Mouse (Mus musculus) neural tube, embryonic 15.5 days (tissue): ENCODE results near the gene Tle6. TPM values are rescaled to one million over a fixed set of nuclear protein-coding genes. Genes with fewer than 3 reads are reported as not detected.
A peak's percentile ranks its signal among the peaks of the same experiment; 100 is the strongest.
"Not testable (repeated sequence)": the region's sequence is repeated elsewhere in the genome, so short reads cannot be mapped to it uniquely, and the experiment has no call there.

Experiments used
- ATAC-seq: fragments of 200-750 bp; cut with Nextera tagmentation; 2 replicates; pipeline ENCODE4 v1.8.0; 2017; ENCODE audit warnings: mild to moderate bottlenecking, moderate TSS enrichment, moderate library complexity; ENCODE audit not compliant: low FRiP score
- H3K27ac ChIP-seq: fragments of 300-500 bp; sonication (generic); replicated peaks from 2 replicates; pipeline ENCODE4 v1.5.1; 2015; ENCODE audit warnings: mild to moderate bottlenecking, inconsistent platforms
- H3K27me3 ChIP-seq: fragments of 300-500 bp; sonication (generic); replicated peaks from 2 replicates; pipeline ENCODE4 v1.6.1; 2015; ENCODE audit warnings: inconsistent platforms
- H3K36me3 ChIP-seq: fragments of 300-500 bp; sonication (generic); 2 replicates; pipeline ENCODE4 v1.6.1; 2015; ENCODE audit warnings: inconsistent platforms
- H3K4me1 ChIP-seq: fragments of 300-500 bp; sonication (generic); 2 replicates; pipeline ENCODE4 v1.6.1; 2015; ENCODE audit warnings: inconsistent platforms
- H3K4me2 ChIP-seq: fragments of 300-500 bp; sonication (generic); 2 replicates; pipeline ENCODE4 v1.6.1; 2015; ENCODE audit warnings: inconsistent platforms, mild to moderate bottlenecking, moderate library complexity
- H3K4me3 ChIP-seq: fragments of 300-500 bp; sonication (generic); replicated peaks from 2 replicates; pipeline ENCODE4 v1.5.1; 2015; ENCODE audit warnings: mild to moderate bottlenecking, inconsistent platforms
- H3K9ac ChIP-seq: fragments of 300-500 bp; sonication (generic); replicated peaks from 2 replicates; pipeline ENCODE4 v1.6.1; 2015; ENCODE audit warnings: mild to moderate bottlenecking, inconsistent platforms
- H3K9me3 ChIP-seq: fragments of 300-500 bp; sonication (generic); replicated peaks from 2 replicates; pipeline ENCODE4 v1.6.1; 2016; ENCODE audit warnings: inconsistent platforms
- WGBS: fragments of 180-500 bp; shearing (Covaris S2); methylation state at CpG from one replicate; pipeline ENCODE4 v1.1.7; 2015; ENCODE audit warnings: mixed read lengths; 5-methylcytosine and 5-hydroxymethylcytosine counted together
- polyA plus RNA-seq: library from polyadenylated mRNA; unstranded; fragments of >200 nt; fragmentation: Nextera tagmentation; extraction: Ambion mirVana; gene quantifications from 2 replicates; pipeline ENCODE4 v1.2.1, GENCODE M21; 2015

The Tle6 gene
- polyA plus RNA-seq, 1 experiment from 2014 or later: 5.7 TPM

DNA sequence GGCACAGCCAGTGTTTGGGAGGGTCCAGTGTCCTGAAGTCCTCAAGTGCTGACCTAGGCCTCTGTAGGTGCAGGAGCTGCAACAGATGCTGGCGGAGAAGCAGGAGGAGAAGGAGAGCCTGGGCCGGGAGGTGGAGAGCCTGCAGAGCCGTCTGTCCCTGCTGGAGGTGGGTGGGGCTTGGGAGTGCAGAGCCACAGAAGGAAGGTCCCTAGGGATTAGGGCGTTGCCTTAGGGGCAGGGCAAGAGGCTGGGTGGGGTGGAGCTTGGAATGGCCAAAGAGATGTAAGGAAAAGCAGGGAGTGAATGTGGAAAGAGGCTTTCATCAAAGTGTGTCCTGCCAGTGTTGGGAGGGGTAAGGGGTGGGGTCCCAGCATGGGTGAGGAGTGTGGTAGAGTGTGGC lies 40.0 kb upstream of the Tle6 start:
- not testable (repeated sequence) for H3K4me3 ChIP-seq, H3K9me3 ChIP-seq, H3K4me2 ChIP-seq, H3K36me3 ChIP-seq, H3K9ac ChIP-seq, H3K27ac ChIP-seq, H3K27me3 ChIP-seq, ATAC-seq
- peaks cover 35% of the 10 kb centered on the region for H3K4me1 ChIP-seq
- 41% methylated on average over 4 of the region's 4 CpGs for WGBS

GRCm38 (mm10) chr10:81638101-81638500 lies 37.2 kb upstream of the Tle6 start:
- H3K4me2 ChIP-seq: no peak overlapping the region
- H3K9ac ChIP-seq: no peak overlapping the region
- H3K36me3 ChIP-seq: no peaks in the 10 kb centered on the region
- ATAC-seq: no peak
- no peak overlapping the region for H3K27ac ChIP-seq
- no peaks in the 10 kb centered on the region for H3K9me3 ChIP-seq
- 70% methylated on average over 6 of the region's 6 CpGs for WGBS
- peaks cover 34% of the 10 kb centered on the region for H3K4me1 ChIP-seq
- H3K27me3 ChIP-seq: 0 out of 2 replicates have a peak, but pooled peaks cover 3% of the 10 kb centered on the region
- H3K4me3 ChIP-seq: no peak overlapping the region

DNA sequence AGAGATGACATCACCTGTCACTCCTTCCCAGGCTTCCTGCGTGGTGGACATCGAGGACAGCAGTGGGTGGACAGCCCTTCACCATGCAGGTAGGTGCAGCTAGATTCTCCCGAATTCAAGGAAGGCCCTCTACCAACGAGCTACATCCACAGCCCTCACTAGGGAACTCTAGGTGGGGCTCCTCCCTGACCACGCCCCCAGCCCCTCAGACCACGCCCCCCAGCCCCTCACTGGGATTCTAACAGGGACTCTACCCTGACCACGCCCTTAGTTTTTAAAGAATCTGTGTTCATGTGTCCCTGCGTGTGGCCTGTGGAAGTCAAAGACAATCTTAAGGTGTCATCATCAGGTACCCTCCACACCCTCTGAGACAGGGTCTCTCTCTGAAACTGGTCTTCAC lies 35.5 kb upstream of the Tle6 start:
- WGBS: 26% methylated on average over 8 of the region's 8 CpGs
- Histone ChIP-seq H3K4me1 (peaks cover 17% of the 10 kb centered on the region), H3K27ac (no peak overlapping the region), H3K9me3 (no peaks in the 10 kb centered on the region), H3K4me2 (no peak overlapping the region), H3K9ac (no peak overlapping the region), H3K36me3 (no peaks in the 10 kb centered on the region), H3K4me3 (no peak overlapping the region), H3K27me3 (0 out of 2 replicates have a peak, but pooled peaks cover 3% of the 10 kb centered on the region)
- no peak for ATAC-seq

DNA sequence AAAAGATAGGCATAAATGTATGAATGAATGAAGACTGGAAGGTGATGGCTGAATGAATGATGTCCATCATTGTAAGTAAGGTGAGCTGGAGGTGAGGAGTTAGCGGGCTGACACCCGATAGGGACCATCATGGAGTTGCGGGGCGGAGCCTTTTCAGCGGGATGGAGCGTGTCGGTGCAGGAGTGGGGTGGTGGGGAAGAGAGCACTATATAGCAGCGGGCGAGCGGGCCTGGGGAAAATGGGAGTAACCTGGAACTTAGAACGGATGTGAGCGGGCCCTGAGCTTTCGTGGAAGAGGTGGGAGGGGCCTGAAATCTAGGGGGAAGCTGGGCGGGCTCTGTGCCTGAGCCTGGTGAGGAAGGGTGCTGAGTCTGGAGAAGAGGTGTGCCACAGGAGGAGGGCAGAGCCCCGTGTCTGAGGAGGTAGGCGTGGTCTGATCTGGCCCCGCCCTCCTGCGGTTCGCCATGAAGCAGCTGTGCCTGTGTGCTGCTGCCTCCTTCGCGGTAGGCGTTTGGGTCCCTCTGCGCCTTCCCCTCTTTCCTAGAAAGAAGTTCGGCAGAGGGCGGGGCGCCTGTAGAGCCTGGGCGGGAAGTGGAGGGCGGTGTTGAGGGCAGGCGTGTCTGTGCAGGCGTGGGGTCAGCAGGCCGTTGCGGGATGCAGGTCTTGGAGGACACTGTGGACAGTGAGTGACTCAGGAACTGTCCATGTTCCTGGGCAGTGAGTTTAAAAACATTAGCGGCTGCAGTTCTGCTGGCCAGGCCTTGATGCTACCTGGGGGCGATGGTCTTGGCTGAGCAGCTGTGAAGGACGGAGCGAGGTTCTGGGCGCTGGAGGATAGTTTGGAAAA lies 32.6 kb upstream of the Tle6 start:
- no peaks in the 10 kb centered on the region for H3K36me3 ChIP-seq
- no peaks in the 10 kb centered on the region for H3K9me3 ChIP-seq
- peak overlapping the region; percentile 47 for H3K4me3 ChIP-seq
- peak overlapping the region; percentile 78 for H3K4me2 ChIP-seq
- peak overlapping the region; percentile 78 for H3K27ac ChIP-seq
- ATAC-seq: peak; percentile 92
- peak overlapping the region; percentile 55 for H3K9ac ChIP-seq
- peaks cover 7% of the 10 kb centered on the region; the same call in 1 of the 2 replicates for H3K27me3 ChIP-seq
- H3K4me1 ChIP-seq: peaks cover 11% of the 10 kb centered on the region
- 5% methylated on average over 36 of the region's 37 CpGs for WGBS

GRCm38 (mm10) chr10:81628390-81628789 lies 27.5 kb upstream of the Tle6 start, which contains the start of gene Ankrd24:
Gene Ankrd24 (plus strand): TSS chr10:81628540.
- Histone ChIP-seq H3K27me3 (peaks cover 4% of the 10 kb centered on the region; the same call in 1 of the 2 replicates), H3K9ac (peak within 1 kb of the TSS; percentile 77), H3K4me1 (peaks cover 27% of the 10 kb centered on the region), H3K4me3 (peak within 1 kb of the TSS; percentile 65), H3K4me2 (peak within 1 kb of the TSS; percentile 83), H3K36me3 (peaks cover 21% of the 10 kb centered on the region), H3K9me3 (no peaks in the 10 kb centered on the region), H3K27ac (peak within 1 kb of the TSS; percentile 86)
- ATAC-seq: no peak
- 91% methylated on average over 16 of the region's 16 CpGs for WGBS

DNA sequence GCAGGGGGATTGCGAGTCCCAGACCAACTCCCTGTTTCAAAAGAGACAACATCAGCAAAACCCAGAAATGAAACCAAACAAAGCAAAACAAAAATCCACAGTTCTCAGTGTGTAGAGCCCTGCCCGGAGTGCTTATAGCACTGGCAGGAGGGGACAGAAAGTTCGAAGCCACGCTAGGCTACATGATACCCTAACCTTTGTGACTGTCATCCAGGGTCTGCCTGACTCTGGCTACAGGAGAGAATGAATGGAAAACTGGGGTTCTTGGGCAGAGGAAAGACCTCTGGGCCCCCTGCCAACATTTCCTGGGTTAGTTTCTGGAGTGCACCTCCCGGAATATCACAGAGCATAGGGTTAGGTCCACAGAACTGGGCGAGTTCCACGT lies 27.0 kb upstream of the Tle6 start:
- peak overlapping the region; percentile 65 for H3K4me3 ChIP-seq
- H3K27me3 ChIP-seq: peaks cover 4% of the 10 kb centered on the region; the same call in 1 of the 2 replicates
- peak overlapping the region; percentile 17 for H3K9ac ChIP-seq
- peaks cover 26% of the 10 kb centered on the region for H3K36me3 ChIP-seq
- peak overlapping the region; percentile 83 for H3K4me2 ChIP-seq
- H3K4me1 ChIP-seq: peaks cover 24% of the 10 kb centered on the region
- ATAC-seq: peak; percentile 23; the same call in 1 of the 2 replicates
- H3K9me3 ChIP-seq: no peaks in the 10 kb centered on the region
- peak overlapping the region; percentile 86 for H3K27ac ChIP-seq
- 59% methylated on average over 7 of the region's 7 CpGs for WGBS

DNA sequence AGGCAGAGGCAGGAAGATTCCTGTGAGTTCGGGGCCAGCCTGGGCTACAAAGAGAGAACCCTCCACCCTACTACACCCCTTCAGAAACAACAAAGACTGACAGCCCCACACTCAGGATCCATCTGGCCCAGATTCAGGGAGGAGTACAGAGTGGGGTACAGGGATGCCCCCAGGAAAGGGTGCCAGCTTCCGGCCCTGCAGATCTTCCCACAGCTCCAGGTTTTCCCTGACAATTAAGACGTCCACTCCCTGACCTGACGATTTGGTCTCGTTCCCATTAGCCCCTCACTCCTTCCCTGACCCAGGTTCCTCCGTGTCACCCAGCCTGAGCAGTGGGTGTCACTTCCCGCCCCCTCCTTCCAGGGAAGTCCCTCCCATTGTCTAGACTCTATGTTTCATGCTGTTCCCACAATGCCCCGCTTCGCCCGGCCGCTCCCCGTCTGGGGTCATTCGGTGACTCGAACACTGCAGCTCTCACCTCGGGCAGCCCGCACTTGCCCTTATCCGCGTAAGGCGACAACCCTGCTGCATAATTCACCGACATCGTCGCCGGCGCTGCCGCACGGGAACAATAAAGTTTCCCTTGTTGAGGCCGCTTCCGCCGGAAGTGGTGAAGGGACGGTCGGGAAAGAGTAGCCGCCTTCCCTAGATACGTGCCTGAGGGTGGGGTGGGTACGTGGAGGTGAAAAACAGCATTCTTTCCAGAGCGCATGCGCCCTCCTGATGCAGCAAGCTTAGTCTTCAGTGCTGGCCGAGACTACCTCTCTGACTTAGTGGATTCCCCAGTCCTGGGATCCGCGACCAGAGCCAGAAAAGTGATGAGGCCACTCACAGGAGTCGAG lies 26.3 kb upstream of the Tle6 start, which contains the start of gene Sirt6:
Gene Sirt6 (minus strand): TSS at position 804 of the 842 bp plus-strand sequence.
- peaks cover 4% of the 10 kb centered on the region; the same call in 1 of the 2 replicates for H3K27me3 ChIP-seq
- 5% methylated on average over 40 of the region's 40 CpGs for WGBS
- peak; percentile 88 for ATAC-seq
- H3K27ac ChIP-seq: peak within 1 kb of the TSS; percentile 86
- H3K9me3 ChIP-seq: no peaks in the 10 kb centered on the region
- H3K36me3 ChIP-seq: peaks cover 32% of the 10 kb centered on the region
- peak within 1 kb of the TSS; percentile 83 for H3K4me2 ChIP-seq
- H3K4me1 ChIP-seq: peaks cover 24% of the 10 kb centered on the region
- H3K9ac ChIP-seq: peak within 1 kb of the TSS; percentile 77
- H3K4me3 ChIP-seq: peak within 1 kb of the TSS; percentile 65

DNA sequence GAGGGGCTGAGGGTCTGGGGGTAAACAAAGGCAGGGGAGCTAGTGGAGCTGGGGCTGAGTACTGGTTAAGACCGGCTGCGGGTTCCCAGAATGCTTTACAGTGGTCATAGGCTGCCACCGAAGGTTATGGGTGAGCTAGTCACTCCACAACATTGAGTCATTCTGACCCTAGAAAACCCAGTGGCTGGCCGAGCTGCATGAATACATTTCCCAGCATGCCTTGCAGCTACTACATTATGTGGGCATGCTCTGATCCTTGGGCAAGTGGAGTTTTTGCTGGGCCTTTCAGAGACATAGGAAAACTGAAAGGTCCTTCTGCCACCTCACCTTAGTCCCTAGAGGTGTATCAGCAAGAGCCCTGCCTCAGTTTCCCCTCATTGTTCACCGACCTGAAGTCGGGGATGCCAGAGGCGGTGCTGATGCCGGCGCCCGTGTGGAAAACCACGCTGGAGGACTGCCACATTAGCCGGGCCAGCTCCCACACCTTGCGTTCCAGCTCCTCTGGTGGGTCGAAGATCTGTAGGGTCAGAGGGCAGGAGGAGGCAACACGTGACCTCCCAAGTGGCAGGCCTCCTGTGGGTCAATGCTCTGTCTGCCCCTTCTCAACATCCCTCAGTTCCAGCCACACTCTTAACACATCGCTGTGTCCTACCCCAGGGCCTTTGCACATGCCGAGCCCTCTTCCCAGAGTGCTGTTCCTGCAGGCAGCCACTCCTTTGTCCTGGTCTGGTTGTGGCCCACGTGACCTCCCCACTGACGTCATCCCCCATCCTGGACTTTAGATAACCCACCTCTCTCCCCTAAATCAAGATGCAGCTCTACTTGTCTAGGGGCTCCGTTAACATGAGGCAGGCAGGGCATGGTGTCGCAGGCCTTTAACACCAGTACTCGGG lies 25.5 kb upstream of the Tle6 start:
- Histone ChIP-seq H3K4me3 (peak overlapping the region; percentile 65), H3K9me3 (no peaks in the 10 kb centered on the region), H3K9ac (peak overlapping the region; percentile 77), H3K27me3 (peaks cover 4% of the 10 kb centered on the region; the same call in 1 of the 2 replicates), H3K27ac (peak overlapping the region; percentile 86), H3K36me3 (peaks cover 39% of the 10 kb centered on the region), H3K4me1 (peaks cover 24% of the 10 kb centered on the region), H3K4me2 (peak overlapping the region; percentile 83)
- ATAC-seq: 0 out of 2 replicates have a peak, but pooled peaks have one; percentile 4
- 88% methylated on average over 22 of the region's 22 CpGs for WGBS

GRCm38 (mm10) chr10:81623441-81623840 lies 22.6 kb upstream of the Tle6 start:
- WGBS: 65% methylated on average over 8 of the region's 8 CpGs
- Histone ChIP-seq H3K4me1 (peaks cover 24% of the 10 kb centered on the region), H3K36me3 (peaks cover 45% of the 10 kb centered on the region)

GRCm38 (mm10) chr10:81620786-81621185 lies 19.9 kb upstream of the Tle6 start:
- 64% methylated on average over 9 of the region's 9 CpGs for WGBS
- Histone ChIP-seq H3K36me3 (peaks cover 45% of the 10 kb centered on the region), H3K27ac (no peak overlapping the region), H3K9ac (no peak overlapping the region), H3K4me3 (no peak overlapping the region), H3K4me2 (no peak overlapping the region), H3K9me3 (no peaks in the 10 kb centered on the region), H3K4me1 (peaks cover 4% of the 10 kb centered on the region), H3K27me3 (no peaks in the 10 kb centered on the region)
- no peak for ATAC-seq

More at GRCm38 (mm10) chr10:81623441-81623840, 22.6 kb upstream of the Tle6 start:
- ATAC-seq: no peak
- H3K4me2 ChIP-seq: no peak overlapping the region
- H3K4me3 ChIP-seq: no peak overlapping the region
- H3K9ac ChIP-seq: no peak overlapping the region
- no peaks in the 10 kb centered on the region for H3K27me3 ChIP-seq
- H3K9me3 ChIP-seq: no peaks in the 10 kb centered on the region
- no peak overlapping the region for H3K27ac ChIP-seq
